Mouse (Mus musculus): ENCODE measurements around the gene Sinhcaf.
A peak's percentile ranks its signal among the peaks of the same experiment; 100 is the strongest.
"Not testable (repeated sequence)": the region's sequence is repeated elsewhere in the genome, so short reads cannot be mapped to it uniquely, and the experiment has no call there.

The Sinhcaf gene

DNA sequence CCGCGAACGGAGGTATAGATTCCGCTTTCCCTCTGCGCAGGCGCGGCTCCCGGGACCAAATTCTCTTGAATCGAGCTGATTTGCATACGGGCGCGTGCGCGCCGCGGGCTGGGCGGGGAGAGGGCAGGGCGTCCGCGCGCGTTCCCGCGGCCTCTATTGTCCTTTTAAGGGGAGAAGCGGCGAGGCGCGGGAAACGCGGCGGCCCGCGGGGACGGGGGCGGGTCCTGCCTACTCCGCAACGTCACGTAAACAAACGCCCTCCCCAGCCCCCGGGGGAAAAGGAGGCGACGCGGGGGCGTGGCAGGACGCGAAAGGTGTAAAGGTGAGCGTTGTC, at the start of gene Sinhcaf:
Gene Sinhcaf, minus strand, starts transcription at position 59 of the 334 bp plus-strand sequence.
- peak; percentile 100 for DNase-seq

DNA sequence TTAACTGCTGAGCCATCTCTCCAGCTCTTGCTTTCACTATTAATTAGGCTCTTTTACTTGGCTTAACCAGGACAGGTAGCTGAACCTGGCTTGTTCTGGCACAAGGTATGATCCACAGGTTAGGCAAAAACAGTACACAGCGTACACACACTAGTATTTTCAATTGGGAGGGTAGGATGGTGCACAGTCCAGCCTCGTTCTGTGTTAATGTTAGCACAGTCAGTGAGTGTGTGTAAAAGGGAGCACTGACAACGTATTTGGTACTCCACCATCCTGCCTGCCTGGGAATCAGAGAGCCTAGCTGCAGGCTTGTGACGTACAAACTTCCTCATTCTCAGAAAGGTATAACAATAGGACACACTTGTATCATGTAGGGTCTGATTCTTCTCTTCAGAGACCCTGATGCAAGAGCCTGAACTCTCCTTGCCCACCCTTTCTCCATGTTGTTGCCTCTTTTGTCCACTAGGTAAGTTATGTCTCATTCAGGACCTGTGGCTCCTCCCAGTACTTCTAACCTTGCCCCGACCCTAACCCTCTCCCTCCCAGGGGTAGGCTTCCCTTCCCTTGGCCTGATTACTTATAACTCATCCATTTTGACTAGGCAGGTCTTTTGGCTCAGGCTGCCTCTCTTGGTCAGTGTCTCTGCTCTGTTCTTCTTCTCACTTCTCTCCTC, 48.2 kb upstream of the Sinhcaf start:
- peak; percentile 37 for DNase-seq

DNA sequence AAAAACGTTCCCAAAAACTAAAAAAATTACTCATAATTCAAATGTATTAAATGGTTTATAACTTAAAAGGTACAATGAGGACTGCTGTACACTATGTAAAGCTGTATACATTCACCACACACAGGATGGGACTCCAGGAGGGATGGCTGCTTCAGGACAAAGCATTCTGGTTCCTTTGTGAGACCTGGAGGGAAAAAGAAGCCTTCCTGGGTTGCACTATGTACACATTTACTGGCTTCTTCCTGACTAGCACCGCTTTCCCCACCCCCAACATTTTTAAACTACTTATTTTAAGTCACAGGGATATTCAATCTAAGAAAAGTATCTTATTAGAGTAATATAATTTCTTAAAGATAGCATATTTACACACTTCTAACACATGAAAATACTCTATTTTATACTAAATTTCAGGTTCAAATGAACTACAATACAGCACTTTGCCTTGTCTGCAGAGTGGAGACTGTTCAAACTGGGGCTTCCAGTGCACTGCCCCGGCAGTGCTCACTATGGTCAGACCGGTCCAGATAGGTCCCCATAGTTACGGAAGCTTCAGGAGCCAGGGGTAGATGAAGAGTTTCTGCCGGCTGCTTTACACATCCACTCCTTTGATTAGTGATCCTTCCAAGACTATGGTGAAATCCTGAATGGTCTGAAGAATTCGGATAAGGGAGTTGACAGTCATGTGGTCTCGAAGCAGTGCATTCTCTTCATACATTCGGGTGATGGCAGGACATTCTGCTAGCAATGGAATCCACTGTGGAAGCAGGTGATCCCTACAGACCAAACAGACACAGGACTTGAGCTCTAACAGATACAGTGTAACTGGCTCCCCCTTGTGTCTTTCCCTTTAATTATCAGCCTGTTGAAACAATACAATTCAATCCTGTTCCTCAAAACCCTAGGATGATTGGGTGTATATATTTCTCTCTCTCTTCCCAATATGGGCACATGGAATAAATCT, 47.1 kb upstream of the Sinhcaf start:
- peak; percentile 74 for DNase-seq

DNA sequence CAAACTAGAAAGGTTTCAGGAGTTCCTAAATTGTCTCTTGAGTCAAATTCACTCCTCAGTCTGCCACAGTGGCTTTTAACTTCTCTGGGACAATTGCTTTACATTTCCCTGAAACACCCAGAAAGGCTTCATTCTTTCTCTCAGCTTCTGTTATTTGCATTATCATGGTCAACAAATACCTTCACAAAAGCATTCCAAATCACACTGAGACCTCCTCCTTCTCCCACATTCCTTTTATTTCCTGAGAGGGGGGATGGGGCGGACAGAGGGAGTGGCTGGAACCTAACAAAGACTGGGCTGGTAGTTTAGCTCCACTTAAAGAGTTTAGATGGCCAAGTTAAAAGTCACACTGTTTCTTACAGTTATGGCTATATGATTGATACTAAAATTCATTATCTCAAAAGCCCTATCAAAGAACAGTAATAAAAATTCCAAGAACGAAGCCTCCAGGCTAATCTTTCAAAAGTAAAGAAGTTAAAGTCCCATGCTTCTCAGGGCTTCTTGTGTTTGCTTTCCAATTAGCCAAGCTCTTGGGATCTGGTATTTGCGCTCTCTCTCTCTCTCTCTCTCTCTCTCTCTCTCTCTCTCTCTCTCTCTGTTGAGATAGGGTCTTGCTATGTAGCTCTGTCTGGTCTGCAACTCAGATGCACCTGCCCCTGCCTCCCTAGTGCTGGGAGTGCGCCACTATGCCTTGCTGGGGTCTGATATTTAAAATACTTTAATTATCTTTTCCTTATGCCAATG, 46.3 kb upstream of the Sinhcaf start:
- DNase-seq = peak; percentile 73

DNA sequence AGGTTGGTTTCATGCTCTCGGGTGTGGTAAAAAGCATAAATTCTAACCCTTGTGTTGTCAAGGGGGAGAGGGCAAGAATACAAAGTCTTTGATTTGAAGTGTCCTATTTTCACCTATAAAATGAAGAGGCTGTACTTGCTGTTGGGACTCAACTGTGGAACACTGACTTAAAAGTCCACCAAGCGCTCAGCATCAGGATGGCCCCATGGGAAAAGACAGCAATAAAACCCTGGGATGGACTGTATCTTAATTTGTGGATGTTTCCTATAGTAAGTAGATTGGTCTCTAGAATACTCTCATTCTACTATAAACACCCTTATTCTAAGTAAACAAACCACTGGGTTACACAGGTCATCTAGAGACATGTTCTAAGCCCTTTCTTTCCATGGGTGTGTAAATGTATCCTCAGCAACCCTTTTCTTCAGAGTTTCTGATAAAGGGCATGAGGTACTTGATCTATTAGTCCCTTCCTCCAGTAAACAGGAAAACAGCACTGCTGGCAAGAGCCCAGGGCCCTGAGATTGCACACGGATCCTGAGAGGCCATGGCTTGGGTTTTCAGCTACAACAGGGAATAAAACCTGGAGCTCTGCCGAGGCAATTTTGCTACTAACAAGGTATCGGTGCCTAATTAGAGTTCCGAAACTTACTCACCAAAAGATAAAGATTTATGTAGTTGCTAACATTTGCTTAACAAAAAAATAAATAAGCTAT, 45.5 kb upstream of the Sinhcaf start:
- peak; percentile 11 for DNase-seq

DNA sequence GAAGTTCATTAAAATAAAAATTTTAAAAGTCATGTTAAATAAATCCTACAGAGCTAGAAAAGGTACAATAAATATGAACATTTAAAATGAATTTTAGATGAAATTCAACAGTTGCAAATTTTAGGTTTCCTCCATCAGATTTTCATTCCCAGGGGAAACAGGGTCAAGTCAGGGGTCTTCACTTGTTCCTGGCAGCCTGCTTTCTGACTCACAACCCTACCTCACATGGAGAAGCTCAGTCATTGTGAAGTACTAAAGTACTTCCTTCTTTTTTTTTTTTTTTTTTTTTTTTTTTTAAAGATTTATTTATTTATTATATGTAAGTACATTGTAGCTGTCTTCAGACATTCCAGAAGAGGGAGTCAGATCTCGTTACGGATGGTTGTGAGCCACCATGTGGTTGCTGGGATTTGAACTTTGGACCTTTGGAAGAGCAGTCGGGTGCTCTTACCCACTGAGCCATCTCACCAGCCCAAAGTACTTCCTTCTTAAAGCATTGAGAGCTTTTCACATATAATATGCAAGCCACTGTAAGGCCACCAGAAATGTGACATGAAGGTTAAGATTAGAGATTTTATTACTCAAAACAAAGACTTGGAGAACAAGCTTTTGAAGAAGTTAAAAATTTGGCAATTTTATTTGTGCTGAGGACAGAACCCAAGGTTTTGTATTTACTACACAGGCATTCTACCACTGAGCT, 43.7 kb upstream of the Sinhcaf start:
- DNase-seq = not testable (repeated sequence)

DNA sequence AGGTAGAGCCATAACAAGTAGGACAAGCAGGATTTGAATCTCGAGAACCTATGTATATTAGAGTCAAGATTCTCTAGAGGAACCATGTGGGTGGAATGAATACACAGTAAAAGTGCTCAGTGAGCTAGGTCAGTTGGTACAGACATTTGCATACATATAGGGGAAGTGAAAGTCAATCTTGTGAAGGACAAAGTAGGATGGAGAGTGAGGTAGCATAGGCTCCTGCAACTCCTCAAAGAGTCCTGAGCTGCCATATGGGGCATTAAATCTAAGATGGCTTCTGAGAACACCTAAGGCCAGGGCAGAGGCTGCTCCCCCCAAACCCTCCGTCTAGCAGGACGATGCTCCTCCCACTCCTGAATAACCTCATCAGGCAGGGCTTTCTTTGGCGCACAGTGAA, 39.7 kb upstream of the Sinhcaf start:
- DNase-seq = no peak

DNA sequence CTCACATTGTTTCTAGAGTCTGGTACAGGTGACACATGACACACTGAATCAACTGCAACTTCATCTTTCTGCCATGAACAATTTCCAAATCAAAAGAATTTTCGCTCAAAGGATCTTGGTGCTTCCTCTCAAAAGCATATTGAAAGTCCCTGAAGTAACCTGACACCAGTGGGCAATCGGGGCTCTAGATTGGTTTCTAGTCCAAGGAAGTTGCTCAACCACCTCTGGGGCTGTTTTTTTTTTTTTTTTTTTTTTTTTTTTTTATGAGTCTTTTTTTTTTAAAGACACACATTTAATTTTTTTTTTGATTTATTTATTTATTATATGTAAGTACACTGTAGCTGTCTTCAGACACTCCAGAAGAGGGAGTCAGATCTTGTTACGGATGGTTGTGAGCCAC, 34.2 kb upstream of the Sinhcaf start:
- no peak for DNase-seq

DNA sequence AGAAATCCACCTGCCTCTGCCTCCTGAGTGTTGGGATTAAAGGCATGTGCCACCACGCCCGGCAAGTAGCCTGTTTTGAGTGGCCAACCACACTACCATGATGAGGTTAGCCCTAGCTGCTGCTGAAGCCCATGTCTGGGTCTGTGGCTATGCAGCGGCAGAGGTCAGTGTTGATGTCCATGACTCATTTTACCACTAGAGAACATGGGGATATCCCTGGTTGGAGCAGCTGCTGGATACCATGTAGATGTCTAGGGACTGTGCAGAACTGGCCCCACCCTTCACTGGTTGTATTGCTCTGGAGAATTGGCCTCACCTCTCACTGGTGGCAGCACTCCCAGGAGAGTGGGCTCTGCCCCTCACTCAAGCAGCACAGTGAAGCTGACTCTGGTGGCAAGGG, 28.8 kb upstream of the Sinhcaf start:
- no peak for DNase-seq

DNA sequence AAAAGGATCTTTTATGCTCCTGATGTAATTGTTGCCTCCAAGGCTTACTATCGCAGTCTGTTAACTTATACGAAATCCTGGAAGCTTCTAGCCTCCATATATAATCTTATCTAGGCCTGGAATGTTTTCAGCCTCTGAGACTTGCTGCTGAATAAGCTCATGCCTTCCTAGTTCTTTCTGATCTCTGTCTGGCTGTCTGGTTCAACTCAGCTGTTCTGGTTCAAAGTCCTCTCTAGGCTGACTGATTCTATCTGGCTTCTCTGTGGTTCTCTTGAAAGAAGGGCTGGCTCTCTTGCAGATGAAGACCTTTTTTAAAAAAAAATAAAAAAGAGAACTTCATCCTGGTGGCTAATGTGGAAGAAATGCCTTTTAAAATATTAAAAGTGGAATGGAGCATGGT, 26.6 kb upstream of the Sinhcaf start:
- DNase-seq = no peak

DNA sequence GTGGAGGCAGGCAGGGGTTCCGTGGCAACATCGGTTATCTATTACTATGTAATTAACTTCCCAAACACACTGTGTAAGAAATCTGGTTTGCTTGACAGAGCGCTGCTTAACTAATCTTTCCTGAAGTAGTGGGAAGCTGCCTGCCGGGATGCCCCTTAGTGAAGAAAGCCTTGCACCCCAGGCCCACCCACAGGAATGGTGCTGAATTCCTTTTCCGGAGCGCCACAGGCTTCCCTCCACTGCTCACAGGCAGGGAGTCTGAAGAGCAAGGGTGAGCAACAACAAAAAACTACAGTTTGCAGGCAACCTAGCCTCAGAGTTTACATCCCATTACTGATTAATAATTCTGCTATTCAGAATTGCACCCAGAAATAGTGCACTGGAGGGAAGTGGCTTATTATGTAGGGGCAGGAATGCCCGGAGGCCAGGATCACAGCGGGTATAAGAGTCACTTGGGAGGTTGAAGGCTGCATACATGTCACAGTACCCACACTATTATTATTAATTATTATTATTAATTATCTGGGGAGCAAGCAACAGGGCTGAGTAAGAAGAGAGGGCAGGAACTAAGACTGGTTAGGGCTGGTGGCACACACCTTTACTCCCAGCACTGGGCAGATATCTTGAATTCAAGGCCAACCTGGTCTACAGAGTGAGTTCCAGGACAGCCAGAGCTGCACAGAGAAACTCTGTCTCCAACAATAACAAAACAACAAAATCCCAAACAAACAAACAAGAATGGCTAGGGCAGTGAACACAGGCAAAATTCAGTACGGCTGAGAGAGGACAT, 26.0 kb upstream of the Sinhcaf start:
- peak; percentile 14 for DNase-seq

DNA sequence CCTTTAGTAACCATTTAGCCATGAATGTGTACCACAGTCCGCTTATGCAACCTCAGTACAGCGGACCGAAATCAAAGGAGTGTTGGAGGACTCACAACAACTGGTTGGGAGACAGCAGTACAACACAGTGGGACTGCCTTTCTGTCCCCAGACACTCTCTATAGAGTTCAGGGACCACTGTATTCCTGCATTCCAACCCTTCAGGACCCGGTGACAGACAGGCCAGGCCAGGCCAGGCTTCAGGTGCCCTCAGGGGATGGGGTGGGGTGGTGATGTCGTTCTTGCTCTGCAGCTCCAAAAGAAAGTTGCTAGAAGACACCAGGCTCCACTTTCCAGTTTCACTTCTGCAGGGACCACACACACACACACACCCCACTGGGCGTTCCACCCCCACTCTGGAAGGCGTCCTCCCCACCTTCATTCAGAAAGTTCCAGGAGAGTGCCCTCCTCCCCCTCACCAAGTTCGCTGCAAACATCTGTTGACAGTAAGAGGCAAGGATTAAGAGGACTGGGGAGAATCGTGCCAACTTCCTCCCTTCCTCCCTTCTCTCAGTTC, 25.2 kb upstream of the Sinhcaf start:
- DNase-seq = no peak

DNA sequence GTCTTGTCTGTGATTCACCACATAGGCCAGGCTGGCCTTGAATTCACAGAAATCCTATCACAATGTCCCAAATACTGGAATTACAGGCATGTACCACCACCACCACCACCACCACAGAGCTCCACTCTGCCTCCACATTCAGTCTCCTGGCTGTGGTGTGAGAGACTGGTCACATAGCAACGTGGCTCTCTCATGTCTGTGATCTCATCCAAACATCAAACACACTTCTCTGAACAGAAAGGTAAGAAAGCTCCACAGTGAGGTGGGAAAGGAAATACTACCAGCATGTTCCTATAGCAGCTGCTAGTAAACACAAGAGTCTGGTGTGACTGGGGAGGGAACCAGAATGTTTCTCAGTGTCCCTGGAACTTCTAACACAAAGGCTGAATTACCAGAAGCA, 15.0 kb upstream of the Sinhcaf start:
- no peak for DNase-seq

DNA sequence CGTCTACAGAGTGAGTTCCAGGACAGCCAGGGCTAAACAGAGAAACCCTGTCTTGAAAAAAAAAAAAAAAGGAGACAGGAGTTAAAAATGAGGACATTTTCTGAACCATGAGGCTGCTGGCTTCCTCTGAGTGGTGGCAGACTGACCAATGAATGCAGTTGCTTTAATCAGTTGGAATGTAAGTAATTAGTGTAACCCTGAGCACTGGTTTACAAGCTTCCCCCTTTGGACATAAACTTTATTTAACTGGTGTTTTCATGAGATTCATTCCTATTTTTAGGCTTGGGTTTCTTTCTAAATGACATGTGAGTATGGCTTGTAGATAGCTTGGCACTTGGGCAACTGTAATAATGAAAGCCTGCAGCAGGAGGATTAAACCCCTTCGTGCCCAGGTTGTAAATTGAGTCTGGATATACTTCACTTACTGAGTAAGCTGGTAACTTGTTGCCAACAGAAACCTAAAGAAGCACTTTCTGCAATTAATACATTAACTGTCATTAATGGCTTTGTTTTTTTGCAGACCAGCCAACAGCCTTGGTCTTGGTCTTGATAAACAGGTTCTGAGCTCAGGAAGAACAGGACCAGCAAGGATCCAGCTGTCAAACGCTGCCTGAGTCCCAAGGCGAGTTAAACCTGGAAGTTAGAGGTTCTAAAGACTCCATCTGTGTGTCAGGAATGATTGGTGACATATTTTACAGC, 13.4 kb upstream of the Sinhcaf start:
- no peak for DNase-seq

DNA sequence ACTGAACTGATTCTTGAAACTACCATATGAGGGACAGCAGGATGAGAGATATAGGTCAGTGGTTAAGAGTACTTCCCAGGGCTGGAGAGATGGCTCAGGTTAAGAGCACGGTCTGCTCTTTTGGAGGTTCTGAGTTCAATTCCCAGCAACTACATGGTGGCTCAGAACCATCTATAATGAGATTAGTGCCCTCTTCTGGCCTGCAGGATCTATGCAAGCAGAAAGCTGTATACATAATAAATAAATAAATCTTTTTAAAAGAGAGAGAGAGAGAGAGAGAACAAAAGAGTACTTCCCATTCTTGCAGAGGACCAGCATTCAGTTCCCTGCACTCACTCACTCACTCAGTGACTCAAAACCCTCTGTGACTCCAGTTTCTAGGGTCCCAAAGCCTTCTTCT, 12.4 kb upstream of the Sinhcaf start:
- no peak for DNase-seq

DNA sequence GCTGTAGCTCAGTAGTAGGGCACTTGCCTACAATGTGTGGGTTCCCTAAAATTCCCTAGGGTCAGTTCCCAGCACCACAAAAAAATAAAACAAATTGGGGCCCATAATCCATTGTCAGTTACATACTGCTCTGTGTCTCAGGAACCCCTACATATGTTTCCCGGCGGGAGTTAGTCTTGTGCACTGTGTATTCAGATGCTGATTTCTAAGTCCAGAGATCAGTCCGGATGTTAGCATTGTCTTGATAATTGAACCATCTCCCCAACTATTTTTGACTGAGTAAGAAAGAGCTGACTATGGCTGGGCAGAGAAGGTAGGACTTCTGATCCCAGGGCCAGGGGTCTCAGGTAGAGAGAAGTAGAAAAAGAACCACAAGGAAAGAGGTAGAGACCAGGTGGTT, 10.8 kb upstream of the Sinhcaf start:
- no peak for DNase-seq

DNA sequence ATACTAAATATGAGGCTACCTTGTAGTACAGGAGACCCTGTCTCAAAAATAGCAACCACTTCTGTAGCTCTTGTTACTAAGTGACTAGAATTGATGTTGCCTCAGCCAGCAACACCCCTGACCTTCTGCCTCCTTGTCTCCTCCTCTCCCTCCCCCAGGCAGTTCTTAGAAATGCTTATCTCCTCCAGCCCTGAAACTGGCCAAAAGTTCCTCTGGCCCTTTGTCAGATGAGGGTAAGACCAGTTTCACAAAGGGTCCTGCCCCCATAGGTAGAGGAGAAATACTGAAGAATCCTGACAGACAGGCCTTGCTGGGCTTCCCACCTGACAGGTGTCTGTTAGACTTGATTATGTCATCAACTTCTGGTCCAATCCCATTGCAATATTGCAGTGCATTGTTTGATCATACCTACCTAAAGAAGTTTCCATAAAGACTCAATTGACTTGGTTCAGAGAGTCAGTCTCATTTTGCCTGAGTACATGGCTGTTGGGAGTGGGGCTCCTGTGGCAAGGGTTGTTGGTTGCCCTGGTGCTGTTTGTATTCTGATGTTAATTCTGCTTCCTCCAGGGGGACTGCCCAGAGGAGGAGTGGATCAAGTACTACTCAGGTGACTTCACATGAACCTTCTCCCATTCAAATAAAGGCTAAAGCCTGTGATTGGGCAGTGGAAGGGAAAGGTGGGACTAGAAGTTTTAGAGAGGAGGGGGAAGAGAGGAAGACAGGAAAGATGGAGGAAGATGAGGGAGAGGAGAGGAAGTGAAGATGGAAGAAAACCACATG, 9.6 kb upstream of the Sinhcaf start:
- DNase-seq = no peak

DNA sequence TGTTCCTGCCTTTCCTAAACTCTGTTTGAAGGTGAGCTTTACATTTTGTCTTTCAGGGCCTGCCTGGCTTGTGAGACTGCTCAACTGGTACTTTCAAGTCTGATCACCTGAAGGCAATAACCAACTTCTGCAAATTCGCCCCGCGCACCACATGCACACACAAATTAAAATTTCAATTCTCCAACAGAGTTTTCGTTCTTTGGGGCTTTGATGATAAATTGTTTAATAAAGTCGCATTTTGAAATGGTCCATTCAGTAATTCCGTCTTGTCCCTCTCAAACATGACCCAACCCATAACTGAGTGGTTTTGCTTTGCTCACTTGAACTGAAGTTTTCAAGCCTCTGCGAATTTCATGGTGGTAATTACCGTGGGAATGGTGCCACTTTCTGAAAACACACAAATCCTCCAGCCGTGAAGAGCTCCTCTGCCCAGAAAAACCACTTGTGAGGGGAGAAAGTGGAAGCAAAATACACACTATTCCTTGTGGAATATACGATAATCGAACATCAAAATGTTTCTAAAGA, 676 bp upstream of the Sinhcaf start:
- DNase-seq = peak; percentile 53
